Comparison of ENCODE assay signal across 9 mouse cellular contexts in genomic region chr5:112848586-112849280, GRCm38 (mm10). TPM values are rescaled to one million over a fixed set of nuclear protein-coding genes. Genes with fewer than 3 reads are reported as not detected.
DNase-seq lines count a peak whose midpoint lies in the region; ATAC-seq lines count a peak whose summit lies in the region.
"Had no signal": no experiment of that assay in that cellular context is flagged by ENCODE, and none has a peak within 500 bp of the region (broad histone marks: within the 10 kb centered on the region; RNA-seq: fewer than 3 reads in every experiment).

No protein-coding gene starts in this region.

- peaks cover 62% of the 10 kb centered on the region for H3K4me1 ChIP-seq in forebrain, embryonic 15.5 days
- peaks cover 16% of the 10 kb centered on the region for H3K4me1 ChIP-seq in limb, embryonic 11.5 days (ENCODE audit: control insufficient read depth, insufficient read depth, low read length)
- peaks cover 57% of the 10 kb centered on the region for H3K4me1 ChIP-seq in midbrain, embryonic 15.5 days

- no peaks in the 10 kb centered on the region for H3K9me3 ChIP-seq in forebrain, embryonic 15.5 days
- no peaks in the 10 kb centered on the region for H3K9me3 ChIP-seq in limb, embryonic 11.5 days (ENCODE audit: control insufficient read depth, low read length)
- no peaks in the 10 kb centered on the region for H3K9me3 ChIP-seq in midbrain, embryonic 15.5 days

- no peak overlapping the region for H3K27ac ChIP-seq in forebrain, embryonic 15.5 days (replicated peaks)
- H3K27ac ChIP-seq in limb, embryonic 11.5 days (replicated peaks; ENCODE audit: low read depth, low read length), result no peak overlapping the region
- no peak overlapping the region for H3K27ac ChIP-seq in midbrain, embryonic 15.5 days

- WGBS in forebrain, embryonic 15.5 days, result 3% methylated on average over 16 of the region's 16 CpGs
- WGBS in limb, embryonic 11.5 days, result 3% methylated on average over 16 of the region's 16 CpGs
- WGBS in midbrain, embryonic 15.5 days, result 6% methylated on average over 16 of the region's 16 CpGs

- peak; percentile 58 for DNase-seq in layer of hippocampus, adult 11-12 months (ENCODE audit: low spot score)
- no peak for DNase-seq in layer of hippocampus, adult 9-10 months (ENCODE audit: low spot score)
- DNase-seq in cerebellum, adult 8-10 months, result peak; percentile 43
- DNase-seq in induced T-regulatory cell, adult 2 months (ENCODE audit: low read depth), result peak; percentile 6
- peak; percentile 85 for DNase-seq in limb, embryonic 11.5 days (ENCODE audit: low spot score)
- DNase-seq in thymus, postnatal 25 days, result peak; percentile 21

- H3K36me3 ChIP-seq in forebrain, embryonic 15.5 days, result no peaks in the 10 kb centered on the region
- no peaks in the 10 kb centered on the region for H3K36me3 ChIP-seq in limb, embryonic 11.5 days (ENCODE audit: control insufficient read depth, insufficient read depth, low read length)
- H3K36me3 ChIP-seq in midbrain, embryonic 15.5 days (replicated peaks), result no peaks in the 10 kb centered on the region

- ATAC-seq in forebrain, embryonic 15.5 days (replicated peaks), result no peak
- ATAC-seq in limb, embryonic 11.5 days (ENCODE audit: insufficient number of reproducible peaks, low FRiP score, low TSS enrichment, low read depth), result peak; percentile 36
- ATAC-seq in midbrain, embryonic 15.5 days (replicated peaks), result no peak

- H3K4me3 ChIP-seq in forebrain, embryonic 15.5 days, result no peak overlapping the region
- no peak overlapping the region for H3K4me3 ChIP-seq in limb, embryonic 11.5 days (ENCODE audit: low read depth, low read length)
- no peak overlapping the region for H3K4me3 ChIP-seq in midbrain, embryonic 15.5 days

- H3K27me3 ChIP-seq in forebrain, embryonic 15.5 days, result no peaks in the 10 kb centered on the region
- no peaks in the 10 kb centered on the region for H3K27me3 ChIP-seq in limb, embryonic 11.5 days (ENCODE audit: control insufficient read depth, insufficient read depth, low read length)
- no peaks in the 10 kb centered on the region for H3K27me3 ChIP-seq in midbrain, embryonic 15.5 days (replicated peaks)
- H3K27me3 ChIP-seq: CH12.LX had no signal

- H3K9ac ChIP-seq in forebrain, embryonic 15.5 days (replicated peaks), result no peak overlapping the region
- no peak overlapping the region for H3K9ac ChIP-seq in limb, embryonic 11.5 days (ENCODE audit: low read length)
- no peak overlapping the region for H3K9ac ChIP-seq in midbrain, embryonic 15.5 days

- peak overlapping the region; percentile 16 for H3K4me2 ChIP-seq in forebrain, embryonic 15.5 days (replicated peaks)
- peak overlapping the region; percentile 46 for H3K4me2 ChIP-seq in limb, embryonic 11.5 days (ENCODE audit: low read depth, severe bottlenecking)
- H3K4me2 ChIP-seq in midbrain, embryonic 15.5 days, result 0 out of 2 replicates have a peak overlapping the region, but pooled peaks have one; percentile 7

RNA-seq across cellular contexts. Expression of gene Myo18b, which starts 47.4 kb away (rescaled TPM):
- 0.82 and 1.2 TPM in 2 replicates for polyA plus RNA-seq in forebrain, embryonic 15.5 days (2015; fragmentation: Nextera tagmentation; extraction: Ambion mirVana)
- polyA plus RNA-seq in limb, embryonic 11.5 days (2014; fragmentation: Nextera tagmentation; extraction: Ambion mirVana), result 0.48 and 0.79 TPM in 2 replicates
- 1.5 and 1.6 TPM in 2 replicates for polyA plus RNA-seq in midbrain, embryonic 15.5 days (2015; fragmentation: Nextera tagmentation; extraction: Ambion mirVana)
